Mouse (Mus musculus): Measurements from ENCODE around the gene Sirpa. TPM values are rescaled to one million over a fixed set of nuclear protein-coding genes. Genes with fewer than 3 reads are reported as not detected.

Gene Sirpa
- polyA plus RNA-seq, 1 experiment from 2014 or later: 22.5 TPM

GRCm38 (mm10) chr2:129633077-129633732 is 40.6 kb downstream of the Sirpa start:
- no peak for DNase-seq (ENCODE audit: low spot score)

- DNase-seq (ENCODE audit: low spot score): no peak
These were observed 41.3 kb downstream of the Sirpa start for GRCm38 (mm10) chr2:129633982-129634381.

GRCm38 (mm10) chr2:129652616-129653015 is 60.0 kb downstream of the Sirpa start:
- no peak for DNase-seq (ENCODE audit: low spot score)

DNA sequence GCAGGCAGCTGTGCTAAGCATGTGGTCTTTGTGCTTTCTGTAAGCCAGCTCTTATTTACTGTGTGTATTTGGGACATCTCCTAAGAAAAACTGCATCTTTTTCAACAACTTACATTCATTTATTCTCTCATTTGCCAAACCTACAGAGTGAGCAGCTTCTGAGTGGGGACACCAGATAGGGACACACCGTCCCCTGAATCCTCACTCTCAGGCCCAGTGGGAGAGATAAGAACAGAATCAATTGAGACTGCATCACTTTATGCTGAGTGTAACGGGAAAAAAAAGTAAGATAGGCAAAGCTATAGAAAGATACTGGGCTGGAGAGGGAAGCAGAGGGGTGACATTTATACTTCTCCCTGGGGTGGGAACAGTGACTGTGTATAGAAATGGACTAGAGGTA is 61.0 kb downstream of the Sirpa start:
- no peak for DNase-seq (ENCODE audit: low spot score)

DNA sequence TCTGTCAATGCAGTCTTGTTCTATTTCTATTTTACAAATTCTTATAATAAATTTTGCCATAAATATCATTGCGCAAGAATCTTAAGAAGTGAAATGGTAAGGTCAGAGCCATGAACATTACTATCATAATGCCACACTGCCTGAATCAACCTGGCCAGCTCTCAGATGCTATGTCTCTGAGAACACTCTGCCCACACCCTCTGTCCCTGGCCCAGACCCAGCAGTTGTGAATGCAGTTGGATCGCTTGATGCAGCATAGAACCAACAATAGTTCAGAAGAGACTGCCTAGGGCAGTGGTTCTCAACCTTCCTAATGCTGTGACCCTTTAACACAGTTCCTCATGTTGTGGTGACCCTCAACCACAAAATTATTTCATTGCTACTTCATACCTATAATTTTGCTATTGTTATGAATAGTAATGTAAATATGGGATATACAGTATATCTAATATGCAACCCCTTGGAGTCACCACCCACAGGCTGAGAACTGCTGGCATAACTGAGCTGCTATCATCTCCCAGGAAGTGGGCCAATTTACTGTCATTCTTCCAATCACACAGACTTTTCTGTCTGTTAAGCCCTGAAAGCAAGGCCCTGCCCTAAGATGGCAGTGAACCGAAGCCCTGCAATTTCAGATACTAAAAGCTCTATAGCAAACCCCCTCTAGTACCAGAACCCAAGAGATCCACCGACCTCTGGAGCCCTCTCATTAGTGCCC is 61.8 kb downstream of the Sirpa start:
- no peak for DNase-seq (ENCODE audit: low spot score)

DNA sequence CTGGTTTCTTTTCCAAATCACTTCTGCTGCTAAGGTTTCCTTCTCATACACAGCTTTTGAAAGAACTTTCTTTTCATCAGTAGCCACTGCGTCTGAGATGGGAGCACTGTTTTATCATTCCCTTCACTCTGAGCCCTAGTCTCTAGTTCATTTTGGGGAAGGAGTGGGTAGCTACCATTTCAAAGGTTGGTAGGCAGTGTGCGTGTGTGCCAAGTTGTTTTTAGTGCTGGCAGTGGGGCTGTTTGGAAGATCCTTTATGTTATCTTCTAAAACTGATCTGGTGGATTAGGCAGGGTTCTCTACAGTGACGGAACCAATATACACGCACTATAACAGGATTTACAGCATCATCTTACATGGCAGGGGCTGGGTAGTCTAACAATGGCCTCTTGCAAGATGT is 62.4 kb downstream of the Sirpa start:
- DNase-seq (ENCODE audit: low spot score): no peak

GRCm38 (mm10) chr2:129658796-129659195 is 66.2 kb downstream of the Sirpa start:
- DNase-seq (ENCODE audit: low spot score): no peak

DNA sequence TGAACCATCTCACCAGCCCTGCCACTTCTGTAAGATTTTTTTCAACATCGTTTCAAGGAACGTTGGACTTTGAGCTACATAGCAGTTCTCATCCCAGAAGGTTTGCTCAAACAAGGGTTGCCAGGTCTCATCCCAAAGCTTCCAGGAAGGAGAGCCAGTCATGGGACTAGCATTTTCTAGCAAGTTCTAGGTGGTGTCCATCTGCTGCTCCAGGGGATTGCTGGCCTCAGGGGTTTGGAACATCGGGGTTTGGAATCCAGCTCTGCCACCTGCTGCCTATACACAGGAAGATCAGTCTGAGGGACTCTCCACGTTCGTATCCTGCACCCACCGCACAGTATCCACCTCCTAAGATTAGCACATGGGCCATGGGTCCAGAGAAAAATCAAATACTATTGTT is 67.4 kb downstream of the Sirpa start:
- DNase-seq (ENCODE audit: low spot score): no peak

DNA sequence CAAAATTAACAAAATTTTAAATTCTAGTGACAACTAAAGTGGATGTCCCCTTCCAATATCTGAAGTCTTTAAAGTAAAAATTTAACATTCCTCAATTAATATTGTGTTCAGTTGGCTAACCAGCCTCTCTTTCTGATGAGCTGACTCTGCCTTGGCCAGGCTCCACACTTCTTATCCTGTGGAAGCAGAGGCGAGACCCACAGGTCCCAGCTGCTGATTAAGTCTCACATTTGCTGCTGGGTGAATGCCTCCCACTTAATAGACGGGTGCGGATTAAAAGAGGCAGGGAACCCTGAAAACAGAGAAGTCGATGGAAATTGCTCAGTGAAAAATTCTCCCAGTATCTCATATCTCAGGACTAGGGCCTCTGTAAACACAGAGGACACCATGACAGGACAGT is 69.8 kb downstream of the Sirpa start:
- DNase-seq (ENCODE audit: low spot score): no peak

DNA sequence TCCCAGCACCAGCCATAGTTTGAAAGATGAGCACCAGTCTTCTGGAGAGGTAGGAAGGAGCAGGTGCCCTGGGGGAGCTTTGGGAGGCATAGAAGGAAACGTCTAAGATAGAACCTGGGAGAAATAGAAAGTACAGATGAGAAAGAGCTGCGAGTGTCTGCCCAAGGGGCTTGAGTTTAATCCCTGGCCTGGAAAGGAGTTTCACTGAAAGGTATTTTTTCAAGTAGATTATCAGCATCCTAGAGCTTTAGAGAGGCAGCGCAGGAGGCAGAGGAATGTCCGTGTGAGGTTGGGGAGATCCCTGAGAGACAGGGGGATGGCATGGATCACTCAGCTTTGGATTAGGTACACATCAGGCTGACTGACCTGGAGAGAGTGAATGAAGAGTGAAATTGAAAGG is 79.3 kb downstream of the Sirpa start:
- DNase-seq (ENCODE audit: low spot score): no peak

- DNase-seq (ENCODE audit: low spot score): peak; percentile 81
These were observed 82.5 kb downstream of the Sirpa start for GRCm38 (mm10) chr2:129674935-129675634.

DNA sequence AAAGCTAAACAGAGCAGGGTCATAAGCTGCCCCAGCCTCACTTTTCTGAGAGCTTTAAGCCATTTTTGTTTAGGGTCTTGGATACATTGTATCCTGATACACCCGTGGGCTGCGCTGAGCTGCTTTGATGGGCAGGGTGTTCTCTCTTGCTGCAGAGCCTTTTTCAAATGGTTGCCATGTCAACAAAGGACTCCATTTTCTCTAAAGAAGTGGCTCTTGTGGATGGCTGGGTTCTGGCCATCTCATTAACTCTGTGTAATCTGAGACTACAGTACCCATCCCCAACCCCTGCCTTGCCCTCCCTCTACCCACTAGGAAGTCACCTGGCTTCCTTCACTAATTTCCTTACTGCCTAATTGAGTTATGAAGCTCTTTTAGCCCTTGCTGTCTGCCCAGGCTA is 85.0 kb downstream of the Sirpa start:
- DNase-seq (ENCODE audit: low spot score): no peak

GRCm38 (mm10) chr2:129679066-129679465 is 86.4 kb downstream of the Sirpa start:
- no peak for DNase-seq (ENCODE audit: low spot score)

DNA sequence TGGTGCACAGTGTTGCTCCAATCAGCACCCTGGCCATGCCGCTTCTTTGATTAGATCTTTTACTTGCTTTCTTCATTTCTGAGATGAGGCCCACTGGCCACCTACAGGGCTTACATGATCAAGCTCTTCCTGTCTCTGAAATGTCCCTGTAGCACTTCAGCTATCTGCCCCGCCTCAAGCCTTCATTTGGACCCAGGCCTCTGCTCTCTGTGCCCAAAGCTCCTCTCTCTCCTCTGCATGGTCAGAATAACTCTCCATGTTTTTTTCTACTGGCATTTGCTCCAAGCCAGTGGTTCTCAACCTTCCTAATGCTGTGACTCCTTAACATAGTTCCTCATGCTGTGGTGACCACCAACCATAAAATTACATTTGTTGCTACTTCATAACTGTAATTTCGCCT is 87.6 kb downstream of the Sirpa start:
- no peak for DNase-seq (ENCODE audit: low spot score)

Other genes with a start within 250 kb of the Sirpa start
- gene Il1b, start 221.7 kb upstream of the Sirpa start, polyA plus RNA-seq (2015; fragmentation: Nextera tagmentation; extraction: Ambion mirVana): 1.0 and 1.1 TPM in 2 replicates
- 0.06 TPM in 1 of 2 replicates, not detected in the other for gene F830045P16Rik, start 56.2 kb upstream of the Sirpa start, polyA plus RNA-seq (2015; fragmentation: Nextera tagmentation; extraction: Ambion mirVana)
- gene Pdyn, start 107.0 kb downstream of the Sirpa start, polyA plus RNA-seq (2015; fragmentation: Nextera tagmentation; extraction: Ambion mirVana): 0.67 and 0.98 TPM in 2 replicates
- 5.4 and 6.0 TPM in 2 replicates for gene Stk35, start 207.7 kb downstream of the Sirpa start, polyA plus RNA-seq (2015; fragmentation: Nextera tagmentation; extraction: Ambion mirVana)